Mouse (Mus musculus): ENCODE data around the gene Cox14.
"Not testable (repeated sequence)": the region's sequence is repeated elsewhere in the genome, so short reads cannot be mapped to it uniquely, and the experiment has no call there.

Cox14 gene

GRCm38 (mm10) chr15:99725341-99726155, at the start of gene Cox14:
TSS of gene Cox14 (plus strand) at chr15:99725618.
- DNase-seq: peak; percentile 96 to 97

GRCm38 (mm10) chr15:99677089-99677488, 48.3 kb upstream of the Cox14 start:
- no peak for DNase-seq

DNA sequence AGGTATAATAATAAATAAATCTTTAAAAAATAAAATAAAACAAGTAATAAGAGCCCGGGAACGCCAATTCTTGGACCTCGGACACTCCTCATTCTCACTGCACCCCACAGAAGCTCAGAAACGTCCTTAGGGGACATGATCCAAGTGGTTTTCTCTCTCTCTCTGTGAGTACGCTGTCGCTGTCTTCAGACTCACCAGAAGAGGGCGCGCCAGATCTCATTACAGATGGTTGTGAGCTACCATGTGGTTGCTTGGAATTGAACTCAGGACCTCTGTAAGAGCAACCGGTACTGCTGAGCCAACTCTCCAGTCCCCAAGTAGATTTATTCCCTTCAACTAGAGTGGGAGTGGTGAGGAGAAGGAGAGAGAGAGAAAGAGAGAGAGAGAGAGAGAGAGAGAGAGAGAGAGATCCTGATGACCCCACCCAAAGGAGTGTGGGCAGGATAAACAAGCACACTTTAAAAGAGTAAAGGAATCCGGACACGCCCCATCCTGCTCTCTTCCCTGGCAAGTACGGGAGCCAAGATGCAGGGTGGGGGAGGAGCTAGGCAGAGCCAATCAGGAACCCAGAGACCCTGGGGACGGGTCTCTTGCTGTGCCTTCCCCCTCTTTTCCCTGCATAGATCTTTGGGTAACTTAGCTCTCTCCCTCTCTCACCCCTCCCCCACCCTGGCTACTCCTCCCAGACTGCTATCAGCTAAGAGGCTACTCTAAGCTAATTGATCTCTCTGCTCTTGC, 47.2 kb upstream of the Cox14 start:
- DNase-seq: peak; percentile 52 to 65

- no peak for DNase-seq
Measured at GRCm38 (mm10) chr15:99679008-99679407, 46.4 kb upstream of the Cox14 start.

GRCm38 (mm10) chr15:99682880-99683279, 42.5 kb upstream of the Cox14 start:
- peak in 1 of 2 experiments; percentile 40 for DNase-seq

GRCm38 (mm10) chr15:99684156-99684555, 41.3 kb upstream of the Cox14 start:
- no peak for DNase-seq

DNA sequence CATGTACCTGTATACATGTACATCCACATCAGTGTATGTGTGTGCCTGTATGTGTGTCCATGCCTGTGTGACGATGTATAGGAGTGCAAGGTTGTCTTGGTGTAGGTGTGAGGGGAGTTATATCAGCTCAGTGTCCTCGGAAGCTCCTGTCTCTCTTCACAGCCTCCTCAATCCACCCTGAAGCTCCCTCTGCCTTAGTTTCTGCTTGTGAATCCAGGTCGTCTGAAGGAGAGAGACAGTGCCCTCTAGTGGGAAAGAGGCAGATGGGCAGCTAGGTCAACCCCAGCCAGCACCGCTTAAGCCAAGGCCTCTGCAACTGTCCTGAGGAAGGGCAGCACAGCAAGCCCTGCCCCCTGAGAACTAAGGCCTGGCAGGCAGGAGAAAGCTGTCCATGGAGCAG, 36.7 kb upstream of the Cox14 start:
- DNase-seq: peak; percentile 75 to 78

- DNase-seq: no peak
Measured at GRCm38 (mm10) chr15:99690924-99691323, 34.5 kb upstream of the Cox14 start.

GRCm38 (mm10) chr15:99691976-99692375, 33.4 kb upstream of the Cox14 start:
- DNase-seq: peak in 1 of 2 experiments; percentile 37

DNA sequence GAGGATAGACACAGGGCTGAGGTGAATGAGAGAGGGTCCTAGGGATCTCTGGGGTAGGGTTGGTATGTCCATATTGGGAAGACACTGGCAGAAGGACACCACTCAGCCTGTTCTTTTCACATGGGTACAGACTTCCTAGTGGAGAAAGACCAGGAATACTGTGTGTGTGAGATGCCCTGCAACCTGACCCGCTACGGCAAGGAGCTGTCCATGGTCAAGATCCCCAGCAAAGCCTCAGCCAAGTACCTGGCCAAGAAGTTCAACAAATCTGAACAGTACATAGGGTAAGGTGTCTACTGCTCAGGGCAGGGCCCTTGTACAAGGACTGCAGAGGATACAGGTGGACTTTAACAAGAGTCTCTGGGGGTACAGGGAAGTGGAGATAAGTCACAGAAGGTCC, 28.1 kb upstream of the Cox14 start:
- no peak for DNase-seq

GRCm38 (mm10) chr15:99698533-99699085, 26.8 kb upstream of the Cox14 start:
- no peak for DNase-seq

DNA sequence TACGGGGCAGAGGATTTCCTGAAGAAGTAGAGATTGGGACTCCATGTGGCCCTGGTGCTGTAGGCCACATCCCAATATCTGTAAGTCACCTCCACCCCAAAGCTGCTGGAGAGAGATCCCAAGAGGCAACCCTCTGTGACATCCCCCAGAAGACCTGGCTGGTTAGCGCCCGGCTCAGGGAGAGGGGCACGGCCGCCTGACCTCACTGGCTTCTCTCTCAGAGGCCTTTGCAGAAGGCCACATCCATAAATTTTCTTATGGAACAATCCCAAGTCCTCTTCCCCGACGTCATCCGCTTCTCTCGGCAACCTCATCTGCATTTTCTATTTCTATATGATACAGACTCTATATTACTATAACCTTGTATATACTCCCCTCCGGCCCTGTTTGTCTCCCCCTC, 25.7 kb upstream of the Cox14 start:
- DNase-seq: no peak

DNA sequence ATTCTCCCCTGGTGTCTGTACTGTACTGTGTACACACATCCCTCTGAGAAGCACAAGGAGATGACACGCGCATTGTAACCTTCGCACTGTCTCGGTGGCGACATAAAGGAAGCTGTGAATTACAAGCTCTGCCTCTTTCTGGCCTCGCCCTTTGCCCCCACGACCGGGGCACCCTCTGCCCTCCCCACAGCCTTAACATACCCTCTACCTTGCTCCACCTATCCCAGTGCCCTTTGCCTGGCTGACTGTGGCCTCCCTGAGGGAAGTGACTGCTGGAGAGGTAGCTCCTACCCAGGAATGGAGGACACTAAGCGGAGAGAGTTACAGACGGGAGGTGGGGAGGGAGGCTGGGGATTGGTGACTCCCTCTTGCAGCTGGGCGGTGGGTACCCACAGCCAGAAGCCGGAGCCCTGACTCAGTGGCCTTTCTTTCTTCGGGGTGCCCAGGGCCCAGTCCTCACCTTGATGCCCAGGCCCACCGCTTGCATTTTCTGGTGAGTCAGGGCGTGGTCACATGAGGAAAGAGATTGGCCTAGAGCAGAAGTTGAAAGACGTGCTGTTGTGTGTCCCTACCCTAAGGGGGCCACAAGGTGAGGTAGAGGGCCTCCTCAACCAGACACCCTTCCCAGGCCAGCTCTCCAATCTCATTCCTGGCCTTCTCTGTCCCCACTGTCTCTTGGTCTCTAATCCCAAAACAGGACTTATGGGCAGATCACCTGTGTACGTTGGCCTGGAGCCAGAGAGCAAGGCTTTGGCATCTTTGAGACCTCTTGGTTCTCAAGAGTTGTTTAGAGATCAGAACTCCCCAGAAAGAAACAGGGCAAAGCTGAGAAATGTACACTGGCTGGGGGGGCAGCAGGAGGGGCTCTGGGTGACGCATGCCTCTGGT, 25.0 kb upstream of the Cox14 start:
- DNase-seq: no peak

DNA sequence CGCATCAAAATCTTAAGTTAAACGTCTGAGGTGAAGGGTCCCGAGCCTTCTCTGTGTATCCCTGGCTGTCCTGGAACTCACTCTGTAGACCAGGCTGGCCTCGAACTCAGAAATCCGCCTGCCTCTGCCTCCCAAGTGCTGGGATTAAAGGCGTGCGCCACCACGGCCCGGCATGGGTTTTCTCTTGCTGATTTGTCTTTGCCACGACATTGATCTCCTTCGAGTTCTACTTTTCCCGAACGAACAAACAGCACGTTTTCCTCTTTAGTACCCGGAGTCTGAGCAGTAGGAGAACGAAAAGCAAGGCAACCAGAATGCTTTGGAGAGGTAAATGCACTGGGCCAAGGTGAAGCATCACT, 23.8 kb upstream of the Cox14 start:
- not testable (repeated sequence) for DNase-seq

GRCm38 (mm10) chr15:99701999-99702900, 23.2 kb upstream of the Cox14 start, which contains the start of gene Smarcd1:
TSS of gene Smarcd1 (plus strand) at chr15:99702129.
- peak; percentile 94 to 98 for DNase-seq

- no peak for DNase-seq
Measured at GRCm38 (mm10) chr15:99703104-99703503, 22.3 kb upstream of the Cox14 start.

GRCm38 (mm10) chr15:99703676-99704040, 21.8 kb upstream of the Cox14 start:
- DNase-seq: no peak

DNA sequence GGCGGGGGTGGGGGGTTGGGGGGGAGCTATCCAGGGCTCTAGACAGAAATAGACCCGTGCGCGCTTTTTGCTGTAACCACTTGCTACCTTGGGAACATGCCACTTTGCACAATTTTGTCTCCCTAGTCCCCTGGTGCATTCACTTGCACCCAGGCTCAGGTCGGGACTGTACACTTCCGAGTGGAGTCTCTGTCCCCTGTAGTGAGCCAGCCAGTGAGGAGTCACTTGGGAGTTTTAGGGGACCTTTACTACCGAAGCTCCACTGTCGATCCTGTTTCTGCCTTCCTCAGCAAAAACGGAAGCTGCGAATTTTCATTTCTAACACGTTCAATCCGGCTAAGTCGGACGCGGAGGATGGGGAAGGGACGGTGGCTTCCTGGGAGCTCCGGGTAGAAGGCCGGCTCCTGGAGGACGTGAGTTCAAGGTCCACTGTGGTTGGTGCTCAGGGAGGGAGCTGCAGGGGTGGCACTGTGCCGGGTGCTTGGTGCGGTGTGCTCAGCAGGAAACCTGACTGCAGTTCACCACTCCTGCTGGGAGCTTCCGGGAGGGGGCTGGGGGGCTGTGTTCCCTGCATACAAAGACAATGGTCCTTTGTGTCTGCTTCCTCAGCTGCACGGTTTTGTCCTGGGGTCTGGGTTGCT, 21.3 kb upstream of the Cox14 start:
- DNase-seq: no peak

DNA sequence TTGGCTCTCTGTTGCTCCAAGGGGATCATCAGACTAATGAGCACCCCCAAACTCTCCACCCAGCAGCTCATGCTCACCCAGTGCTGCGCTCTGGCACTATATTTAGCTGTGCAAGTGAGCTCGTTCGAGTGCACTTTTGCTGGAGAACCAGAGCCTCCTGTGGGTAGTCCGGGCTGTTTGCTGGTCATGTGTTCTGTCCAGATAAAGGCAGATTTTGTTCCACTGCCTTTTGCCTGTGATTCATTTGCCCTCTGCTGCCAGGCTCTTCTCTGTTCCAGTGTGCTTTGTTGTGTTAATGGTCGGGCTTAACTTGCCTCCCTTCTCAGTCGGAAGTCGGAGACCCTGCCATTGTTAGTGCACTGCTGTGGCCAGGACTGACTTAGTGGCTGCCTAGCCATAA, 20.5 kb upstream of the Cox14 start:
- no peak for DNase-seq

DNA sequence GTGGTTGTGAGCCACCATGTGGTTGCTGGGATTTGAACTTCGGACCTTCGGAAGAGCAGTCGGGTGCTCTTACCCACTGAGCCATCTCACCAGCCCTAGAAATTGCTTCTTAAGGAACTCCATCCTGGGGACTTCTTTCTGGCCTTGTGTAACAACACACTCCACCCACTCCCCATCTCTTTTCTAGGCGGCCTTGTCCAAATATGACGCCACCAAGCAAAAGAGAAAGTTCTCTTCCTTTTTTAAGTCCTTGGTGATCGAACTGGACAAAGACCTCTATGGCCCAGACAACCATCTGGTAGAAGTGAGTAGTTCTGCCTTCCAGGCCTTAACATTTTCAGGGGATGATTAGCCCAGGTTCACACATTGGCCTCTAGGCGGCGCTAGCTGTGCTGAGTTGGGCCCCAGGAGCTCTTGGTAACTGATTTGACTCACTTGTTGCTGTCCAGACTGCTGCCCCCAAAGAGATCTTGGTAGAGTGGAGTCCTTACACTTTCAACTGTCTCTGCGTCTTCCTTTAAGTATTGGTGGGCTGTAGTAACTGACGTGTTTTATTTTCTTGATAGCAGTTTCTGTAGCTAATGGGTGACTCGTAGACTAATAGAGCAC, 19.9 kb upstream of the Cox14 start, which contains the start of gene Gm17349:
Gene Gm17349 (minus strand): TSS at position 51 of the 609 bp plus-strand sequence.
- peak; percentile 72 to 83 for DNase-seq

- DNase-seq: no peak
Measured at GRCm38 (mm10) chr15:99708176-99708575, 17.2 kb upstream of the Cox14 start.

All from cerebellum, adult 18-20 months (tissue).